Mouse (Mus musculus) megakaryocyte, adult 5-6 weeks (primary cell): ENCODE results near the gene Iqch. TPM values are rescaled to one million over a fixed set of nuclear protein-coding genes. Genes with fewer than 3 reads are reported as not detected.

Experiments
- ATAC-seq: 2 replicates; pipeline ENCODE4 v1.8.0; 2016; ENCODE audit warnings: mild to moderate bottlenecking, inconsistent platforms; ENCODE audit not compliant: poor library complexity, severe bottlenecking
- total RNA-seq, 2 experiments: library from RNA; stranded (forward) in 1 of 2; stranded (reverse) in 1 of 2; fragments of 153-499, 151-499 nt in 1 of 2; fragments of 221-1000, 200-1000 nt in 1 of 2; gene quantifications; 2 replicates each; pipeline versions ENCODE4 v1.2.3 to v1.2.4; 2015 to 2017

Iqch gene
- total RNA-seq, 2 experiments from 2014 or later = not detected

DNA sequence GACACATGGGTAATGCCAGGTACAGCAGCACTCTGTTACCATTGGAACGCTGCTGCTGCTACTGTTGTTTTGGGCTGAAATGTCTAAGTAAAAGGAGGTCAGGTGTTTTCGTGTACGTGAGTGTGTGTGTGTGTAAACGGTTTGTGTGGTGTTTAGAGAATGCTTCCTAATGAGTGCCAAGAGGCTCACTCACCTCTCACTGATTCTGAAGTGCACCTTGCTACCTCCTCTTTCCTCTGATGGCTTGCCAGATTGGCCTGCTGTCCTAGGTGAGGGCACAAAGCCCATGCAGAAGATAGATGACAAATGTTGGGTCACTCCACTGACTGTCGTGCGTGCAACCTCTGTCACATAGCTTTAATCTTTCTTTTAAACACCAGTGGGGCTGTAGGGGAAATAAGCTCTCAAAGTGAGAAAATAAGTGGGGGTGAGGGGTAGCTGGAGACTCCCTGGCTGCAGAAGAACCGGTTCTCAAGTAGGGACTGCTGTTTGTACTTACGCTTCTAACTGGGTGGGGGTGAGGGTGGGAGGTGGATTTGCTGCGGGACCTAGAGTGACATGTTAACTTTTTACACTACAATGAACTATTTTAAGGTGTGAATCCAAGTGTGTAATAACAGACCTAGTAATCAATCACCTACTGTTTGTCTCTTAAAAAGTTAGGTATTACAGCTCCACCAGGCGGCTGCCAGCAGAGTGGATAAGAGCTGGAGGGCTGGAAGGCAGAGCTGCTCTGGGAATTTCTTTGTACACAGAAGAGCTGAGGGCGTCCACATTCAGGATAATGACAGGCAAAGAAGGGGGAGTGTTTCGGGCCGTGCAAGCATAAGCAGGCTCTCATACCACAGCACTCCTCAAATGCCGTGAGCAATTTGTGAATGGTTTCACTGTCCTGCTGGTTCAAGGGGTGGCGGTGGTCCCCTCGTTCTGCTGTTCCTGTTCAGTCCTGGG, 10.5 kb upstream of the Iqch start:
- ATAC-seq = no peak

DNA sequence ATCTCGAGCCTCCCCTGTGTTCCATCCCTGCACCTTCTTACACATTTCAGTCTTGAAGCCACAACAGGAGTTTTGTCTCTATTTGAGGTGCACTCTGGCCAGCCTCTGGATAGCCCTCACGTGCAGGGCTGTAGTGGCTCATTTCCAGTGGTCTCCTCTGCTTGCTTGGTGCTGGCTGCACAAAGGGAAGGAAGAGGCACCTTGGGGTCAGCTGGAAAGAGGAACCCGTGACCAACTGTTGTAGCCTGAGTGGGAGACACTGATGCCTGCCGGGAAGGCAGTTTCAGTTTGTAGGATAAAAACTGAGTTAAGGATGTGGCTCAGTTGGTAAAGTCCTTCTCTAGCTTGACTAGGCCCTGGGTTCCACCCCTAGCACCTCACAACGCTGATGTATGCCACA, 9.7 kb upstream of the Iqch start:
- ATAC-seq = peak; percentile 79

DNA sequence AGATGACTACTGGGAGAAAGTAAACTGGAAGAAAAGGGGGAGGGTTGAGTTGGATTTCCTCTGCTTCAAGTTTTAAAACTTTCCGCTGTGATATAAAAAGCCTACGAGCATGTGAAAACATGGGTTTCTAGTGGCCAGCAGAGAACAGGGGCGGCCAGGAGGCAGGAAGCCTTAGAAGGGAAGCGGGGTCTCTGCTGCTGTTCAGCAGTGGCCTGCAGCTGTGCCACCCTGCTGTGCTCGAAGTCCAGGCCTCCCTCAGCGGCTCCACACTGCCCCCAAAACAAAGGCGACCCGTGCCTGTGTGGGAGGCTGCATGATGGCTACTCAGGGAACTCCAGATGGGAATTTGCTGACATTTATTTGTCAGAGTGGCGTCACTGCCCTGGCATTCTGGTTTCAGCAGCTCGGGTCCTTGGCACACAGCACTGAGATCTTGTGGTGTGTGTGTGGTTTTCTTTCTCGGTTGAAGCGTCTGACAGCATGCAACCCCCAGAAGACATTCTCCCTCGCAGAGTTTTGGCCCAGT, 8.6 kb upstream of the Iqch start:
- 0 out of 2 replicates have a peak, but pooled peaks have one; percentile 22 for ATAC-seq

DNA sequence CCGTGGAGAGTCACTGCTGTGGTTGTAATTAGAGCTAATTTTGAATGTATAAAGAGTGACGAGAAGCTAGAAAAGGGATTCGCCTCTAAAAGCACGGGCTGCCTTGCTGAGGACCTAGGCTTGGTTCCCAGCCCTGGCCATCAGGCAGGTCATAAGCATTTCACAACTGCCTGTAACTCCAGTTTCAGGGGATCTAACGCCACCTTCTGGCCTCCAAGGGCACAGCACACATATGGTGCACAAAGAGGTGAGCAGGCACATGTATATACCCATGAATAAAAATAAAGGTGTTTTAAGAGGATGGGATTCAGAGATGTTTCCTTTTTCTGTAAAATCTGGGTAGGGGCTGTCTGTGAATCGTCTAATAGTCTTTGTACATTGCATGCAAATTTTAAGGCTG, 7.9 kb upstream of the Iqch start:
- ATAC-seq = no peak

DNA sequence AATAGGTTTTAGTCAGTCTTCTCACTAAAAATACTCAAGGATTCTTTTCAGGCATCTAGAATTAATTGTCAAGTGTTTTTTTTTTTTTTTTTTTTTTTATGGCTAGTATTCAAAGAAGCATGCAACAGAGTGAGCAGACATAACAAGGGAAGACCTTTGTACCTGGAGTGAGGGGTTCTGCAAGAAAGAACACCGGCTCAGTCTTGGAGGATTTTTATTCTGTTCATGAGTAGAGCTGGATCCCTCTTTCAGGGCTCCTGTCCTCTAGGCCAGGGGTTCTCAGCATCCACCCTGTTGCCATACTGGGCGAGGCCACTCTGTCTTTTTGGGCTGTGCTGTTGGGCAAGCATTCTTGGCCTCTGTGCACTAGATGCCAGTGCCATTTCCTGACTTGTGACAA, 7.5 kb upstream of the Iqch start:
- no peak for ATAC-seq

DNA sequence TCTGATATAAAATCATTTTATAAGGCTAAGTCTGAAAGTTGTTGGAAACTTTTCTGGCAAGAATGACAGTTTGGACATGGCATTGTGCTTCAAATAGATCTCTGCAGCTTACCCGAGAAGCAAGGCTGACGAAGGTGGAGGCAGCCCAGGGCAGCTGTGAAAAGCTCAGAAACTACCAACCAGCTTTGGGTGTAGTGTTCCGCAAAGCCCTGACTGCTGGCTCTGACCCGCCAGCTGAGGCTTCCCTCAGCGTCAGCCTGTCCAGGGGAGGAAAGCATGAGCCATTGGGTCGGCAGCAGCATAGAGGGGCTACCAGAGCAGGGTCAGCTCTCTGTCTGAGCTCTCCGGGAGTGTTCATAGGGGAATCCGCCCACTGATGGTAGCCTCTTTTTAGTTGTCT, 7.0 kb upstream of the Iqch start:
- ATAC-seq = no peak

DNA sequence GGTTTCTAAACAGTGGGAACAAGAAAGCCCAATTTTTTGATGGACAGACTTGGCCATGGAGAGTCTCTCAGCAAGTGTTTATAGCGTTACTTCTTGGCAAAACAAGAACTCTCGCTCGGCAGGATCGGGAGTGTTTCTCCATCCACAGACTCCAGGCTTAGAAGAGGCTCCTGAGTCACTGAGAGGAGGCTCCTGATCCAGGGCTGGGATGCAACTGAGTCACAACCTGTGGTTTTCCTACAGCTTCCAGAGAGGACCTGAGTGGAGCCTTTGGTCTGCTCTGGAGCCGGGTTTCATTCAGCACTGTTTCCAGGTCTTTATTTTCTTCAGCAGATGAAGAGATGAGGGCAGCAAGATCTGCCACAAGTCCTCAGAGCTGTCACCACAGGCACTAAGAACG, 5.7 kb upstream of the Iqch start:
- ATAC-seq = no peak

DNA sequence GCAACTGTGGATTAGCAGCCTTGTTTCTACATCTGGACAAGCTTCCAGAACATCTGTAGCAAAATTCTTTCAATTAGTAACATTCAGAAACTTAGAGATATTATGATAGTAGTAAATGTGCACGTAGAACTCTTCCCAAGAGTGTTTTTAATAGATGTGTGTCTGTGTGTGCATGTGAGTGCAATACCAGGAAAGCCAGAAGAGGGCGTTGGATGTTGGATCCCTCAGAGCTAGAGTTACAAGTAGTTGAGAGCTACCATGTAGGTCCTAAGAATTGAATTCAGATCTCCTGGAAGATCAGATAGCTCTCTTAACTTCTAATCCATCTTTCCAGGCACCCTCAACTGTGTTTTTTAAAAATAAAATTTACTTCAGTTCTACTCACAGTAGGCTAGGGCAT, 4.3 kb upstream of the Iqch start:
- ATAC-seq = no peak

DNA sequence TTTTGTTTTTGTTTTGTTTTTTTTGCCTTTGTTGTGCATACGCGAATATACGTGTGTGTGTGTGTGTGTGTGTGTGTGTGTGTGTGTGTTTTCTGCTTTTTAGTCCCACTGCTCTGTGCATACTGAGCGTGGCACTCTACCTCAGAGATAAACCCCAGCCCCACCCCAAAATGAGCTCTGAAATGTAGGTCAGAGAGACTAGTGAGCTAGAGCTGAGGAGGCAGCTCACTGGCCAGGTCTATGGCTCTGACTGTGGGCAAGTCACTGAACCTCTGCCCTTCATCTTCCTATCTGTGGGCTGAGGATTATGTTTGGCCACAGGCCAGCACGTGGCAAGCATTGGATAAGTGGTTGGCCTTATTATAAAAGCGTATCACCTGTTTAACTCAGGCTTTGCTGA, 1.6 kb upstream of the Iqch start:
- ATAC-seq = no peak

DNA sequence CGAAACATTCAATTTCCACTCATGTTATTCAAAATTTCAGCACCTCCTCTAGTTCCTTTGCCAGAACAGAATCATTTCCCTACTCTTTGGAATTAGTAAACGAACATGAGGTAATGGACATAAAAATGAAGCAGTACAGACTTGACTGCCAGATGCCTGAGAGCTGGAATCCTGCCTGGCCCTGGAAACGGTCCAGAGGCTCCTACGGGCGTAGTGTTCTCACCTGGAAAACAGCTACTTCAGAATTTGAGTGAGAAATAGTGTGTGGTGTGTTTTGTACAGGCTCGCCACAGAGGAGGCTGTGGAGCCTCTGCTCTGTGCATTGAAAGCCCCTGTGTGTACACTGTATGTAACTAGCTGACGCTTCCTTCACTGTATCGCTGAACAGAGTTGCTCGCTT, 5.6 kb downstream of the Iqch start:
- no peak for ATAC-seq

DNA sequence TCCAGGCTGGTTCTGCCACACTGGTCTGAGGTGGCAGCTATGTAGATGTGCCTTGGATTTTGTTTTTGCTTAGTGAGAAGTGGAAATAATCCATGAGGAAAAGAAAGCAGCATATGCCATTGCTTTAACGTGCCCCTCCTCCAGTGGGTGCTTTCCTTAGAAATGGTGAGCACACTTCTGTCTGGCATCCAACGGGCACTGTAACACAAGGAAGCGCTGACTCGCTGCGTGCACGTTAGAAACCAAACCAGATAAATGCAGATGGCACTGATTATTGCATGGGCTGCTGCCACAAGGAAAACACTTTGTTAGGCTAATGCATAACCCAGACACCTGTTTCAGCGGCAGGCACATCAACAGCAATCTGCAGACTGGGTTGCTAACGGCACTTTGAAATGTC, 6.6 kb downstream of the Iqch start:
- no peak for ATAC-seq

DNA sequence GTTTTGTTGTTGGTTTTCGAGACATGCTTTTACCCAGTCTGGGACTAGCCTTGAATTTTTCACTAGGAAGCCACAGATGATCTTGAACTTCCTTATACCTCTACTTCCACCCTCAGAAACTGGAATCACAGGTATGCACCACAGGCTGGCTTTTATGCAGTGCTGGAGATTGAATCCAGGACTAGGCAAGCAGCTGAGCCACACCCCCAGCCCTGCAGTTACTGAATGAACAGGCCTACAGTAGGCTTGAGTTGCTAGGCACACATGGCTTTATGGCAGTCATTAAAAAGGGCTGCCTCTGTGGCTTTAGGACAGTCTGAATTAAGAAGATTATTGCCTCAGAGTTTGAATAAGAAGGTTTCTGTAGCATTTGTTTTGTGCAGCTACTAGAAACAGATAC, 7.3 kb downstream of the Iqch start:
- no peak for ATAC-seq

DNA sequence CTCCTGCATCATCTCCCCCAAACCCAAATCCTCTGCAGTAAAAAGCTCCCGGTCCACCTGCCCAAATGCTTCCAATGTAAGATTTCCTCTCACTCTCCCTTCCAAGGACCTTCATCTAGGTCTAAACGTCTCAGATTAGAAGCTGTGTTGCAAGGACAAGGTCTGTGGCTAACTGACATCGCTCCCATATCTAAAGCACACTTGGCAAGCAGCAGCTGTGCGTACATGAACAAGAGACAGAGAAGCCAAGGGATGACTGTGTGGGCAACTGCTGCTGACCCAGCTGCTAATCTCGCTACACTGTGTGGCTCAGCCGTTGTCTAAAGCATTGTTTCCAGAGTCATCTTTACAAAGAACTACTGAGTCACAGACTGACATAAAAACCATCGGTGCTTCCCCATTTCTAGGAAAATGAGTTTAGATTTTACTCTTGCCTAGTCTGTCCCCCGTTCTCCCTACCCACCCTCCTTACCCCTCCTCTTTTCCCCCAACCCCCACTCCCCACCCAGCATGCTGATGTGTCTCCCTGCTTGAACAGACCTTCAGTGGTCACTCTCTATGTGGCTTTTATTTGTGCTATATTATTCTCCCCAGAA, 10.5 kb downstream of the Iqch start:
- no peak for ATAC-seq

DNA sequence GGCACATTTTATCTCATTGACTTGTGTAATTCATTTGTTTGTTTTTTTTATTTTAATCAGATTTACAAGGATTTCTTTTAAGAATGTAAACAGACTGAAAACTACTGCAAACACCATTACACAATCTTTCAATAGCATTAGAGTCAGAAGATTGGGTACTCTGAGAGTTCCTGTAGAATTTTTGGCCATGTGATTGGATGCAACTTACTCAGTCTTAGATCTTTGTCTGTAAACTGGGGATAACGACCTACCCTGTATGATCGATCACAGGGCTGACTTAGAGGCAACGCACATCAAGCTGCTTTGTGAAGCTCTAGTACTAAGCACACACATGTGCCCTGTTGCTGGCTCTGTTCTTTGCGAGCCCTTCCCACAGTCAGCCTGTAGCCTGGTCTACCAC, 11.7 kb downstream of the Iqch start:
- no peak for ATAC-seq

DNA sequence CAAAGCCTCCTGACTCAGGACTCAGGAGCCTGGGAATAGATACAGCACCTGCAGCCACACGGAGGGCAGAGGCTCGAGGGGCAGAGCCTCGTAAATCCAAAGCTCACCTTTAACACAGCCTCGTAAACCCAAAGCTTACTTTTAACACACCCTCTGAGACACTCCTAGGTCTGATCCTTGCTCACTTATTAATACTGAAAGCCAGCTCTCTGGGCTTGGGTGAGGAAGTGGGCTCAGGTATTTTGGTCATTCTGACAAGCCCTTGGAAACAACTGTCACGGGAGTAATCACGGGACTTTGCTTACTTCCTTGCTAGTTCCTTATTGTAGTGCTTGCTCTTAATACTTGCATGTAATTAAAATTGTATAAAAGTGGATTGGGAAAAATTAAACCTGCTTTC, 13.1 kb downstream of the Iqch start:
- ATAC-seq = no peak

DNA sequence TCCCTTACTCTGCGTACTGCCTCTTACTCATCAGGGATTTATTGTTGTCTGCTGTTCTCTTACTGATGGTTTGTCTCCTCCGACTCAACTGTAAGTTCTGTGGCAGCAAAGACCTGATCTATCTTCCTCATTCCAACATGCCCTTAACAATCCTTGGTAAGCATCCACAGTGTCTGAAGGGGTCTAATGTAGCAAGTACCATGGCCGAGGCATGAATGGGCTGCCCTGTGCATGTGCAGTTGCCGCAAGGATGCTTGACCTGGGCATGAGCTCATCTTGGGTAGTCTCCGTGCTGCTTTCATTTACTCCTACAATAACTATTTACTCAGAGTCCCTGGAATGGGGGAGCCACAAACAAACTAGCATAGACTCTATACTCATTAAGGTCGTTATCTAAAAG, 17.0 kb downstream of the Iqch start:
- no peak for ATAC-seq

DNA sequence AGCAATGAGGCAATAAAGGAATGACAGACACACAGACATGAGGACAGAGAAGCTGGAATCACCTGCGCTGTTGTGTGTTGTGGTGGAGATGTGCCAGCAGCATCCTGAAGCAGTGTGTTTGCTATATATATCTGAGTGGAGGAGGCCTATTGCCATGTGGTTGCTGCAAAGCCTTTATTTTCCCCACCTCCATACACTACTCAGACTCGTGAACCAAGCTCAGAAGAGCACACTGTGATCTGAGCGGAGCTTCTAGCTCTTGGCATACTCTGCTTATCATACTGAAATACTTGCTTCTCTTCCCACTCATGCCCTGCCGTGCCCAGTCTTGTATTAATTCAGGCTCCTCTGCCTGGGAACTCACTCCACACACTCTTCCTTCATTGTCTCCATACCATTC, 20.5 kb downstream of the Iqch start:
- no peak for ATAC-seq

DNA sequence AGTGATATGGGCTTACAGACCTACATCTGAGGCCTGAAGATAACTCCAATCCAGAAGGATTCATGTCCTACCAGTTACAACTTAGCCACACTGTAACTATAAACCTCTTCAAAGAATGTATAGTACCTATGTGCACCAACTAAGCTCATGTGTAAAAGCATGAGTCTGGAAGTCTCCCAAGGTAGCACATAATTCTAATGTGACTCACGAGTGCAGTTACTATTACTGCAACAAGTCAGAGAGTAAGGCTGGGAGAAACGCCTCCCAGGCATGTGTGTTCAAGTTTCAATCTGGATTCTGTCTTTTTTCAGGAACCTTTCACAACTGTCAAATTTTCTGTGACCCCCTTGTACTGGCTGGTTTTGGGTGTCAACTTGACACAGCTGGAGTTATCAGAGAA, 22.2 kb downstream of the Iqch start:
- ATAC-seq = no peak

DNA sequence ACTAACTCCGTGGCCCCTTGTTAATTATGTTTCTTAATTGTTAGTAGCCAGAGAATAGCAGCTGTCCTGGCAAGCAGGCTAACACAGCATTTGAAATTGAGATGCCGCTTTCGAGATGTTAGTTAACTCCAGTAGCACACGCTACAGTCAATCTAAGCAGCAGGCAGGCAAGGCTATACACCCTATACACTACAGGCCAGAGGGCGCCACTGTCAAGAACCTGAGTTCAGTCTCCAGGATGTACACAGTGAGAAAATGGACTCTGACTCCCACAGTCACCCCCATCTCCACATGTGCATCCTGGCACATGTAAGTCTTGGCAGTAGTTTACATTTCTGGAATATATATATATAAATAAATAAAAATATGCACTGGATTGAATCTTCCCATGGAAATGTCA, 22.6 kb downstream of the Iqch start:
- ATAC-seq = no peak

DNA sequence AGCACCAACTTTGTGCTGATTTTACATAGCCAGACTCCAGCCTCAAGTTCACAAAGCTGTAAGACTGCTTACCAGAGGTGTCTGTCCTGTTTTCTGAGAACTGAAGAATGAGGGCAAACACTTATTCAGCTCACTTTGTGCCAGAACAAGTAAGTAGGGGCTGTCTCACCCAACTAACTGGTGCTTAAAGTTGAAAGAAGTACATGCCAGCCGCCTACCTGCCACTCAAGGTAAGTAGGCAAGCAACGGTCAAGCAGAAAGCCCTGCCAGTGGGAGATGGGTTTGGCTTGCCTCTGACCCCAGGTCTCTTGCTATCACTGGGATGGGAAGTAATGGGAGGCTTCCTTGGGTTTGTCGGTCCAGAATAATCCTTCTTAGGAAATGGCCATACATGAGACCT, 24.8 kb downstream of the Iqch start:
- no peak for ATAC-seq

DNA sequence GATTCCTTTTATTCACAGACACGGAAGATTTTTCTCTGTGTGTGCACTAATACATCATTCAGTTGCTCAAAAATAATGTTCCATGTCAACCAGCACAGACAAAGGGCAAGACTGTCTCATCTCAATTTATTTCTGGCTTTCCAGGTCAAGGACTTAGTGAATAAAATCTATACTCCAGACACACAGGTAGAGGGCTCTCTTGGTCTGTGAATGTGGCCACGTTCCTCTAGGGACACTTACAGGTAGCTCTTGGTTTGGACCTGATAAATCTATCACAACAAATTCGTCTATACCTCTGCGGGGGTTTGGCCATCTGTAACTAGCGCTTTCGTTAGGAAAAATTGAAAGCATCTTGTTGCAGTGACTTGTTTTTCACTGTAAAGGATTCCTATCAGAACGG, 29.4 kb downstream of the Iqch start:
- ATAC-seq = no peak

DNA sequence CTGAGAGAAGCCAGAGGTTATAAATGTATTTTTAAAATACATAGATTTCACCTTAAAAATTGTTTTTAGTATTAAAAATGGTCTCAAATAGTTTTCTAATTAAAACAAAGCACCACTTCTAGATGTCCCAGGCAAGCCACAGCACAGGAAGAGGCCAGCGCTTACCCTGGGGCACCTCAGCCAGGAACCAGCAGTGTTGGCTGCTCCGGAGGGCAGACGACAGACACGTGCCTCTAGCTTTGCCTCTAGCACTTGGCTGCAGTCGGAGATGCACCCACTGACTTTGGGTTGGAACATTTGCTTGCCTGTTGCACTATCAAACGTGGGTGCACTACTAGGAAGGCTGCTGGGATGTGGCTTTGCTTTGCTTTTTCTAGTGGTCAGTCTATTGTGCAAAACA, 30.4 kb downstream of the Iqch start:
- no peak for ATAC-seq
